Mouse (Mus musculus): ENCODE data around the gene Trcg1. TPM values are rescaled to one million over a fixed set of nuclear protein-coding genes. Genes with fewer than 3 reads are reported as not detected.

Gene Trcg1
- total and polyA plus RNA-seq, 3 experiments, result not detected

GRCm38 (mm10) chr9:57262795-57263684 lies 26.7 kb downstream of the Trcg1 start:
- Histone ChIP-seq H3K9ac (ENCODE audit: control insufficient read depth, low read depth, low read length, poor library complexity, severe bottlenecking) (peak overlapping the region; percentile 80), H3K27me3 (ENCODE audit: control insufficient read depth in 1 of 2, insufficient read depth in 2 of 2, low read length in 2 of 2) (no peaks in the 10 kb centered on the region), H3K9me3 (replicated peaks; ENCODE audit: insufficient read depth, low read length) (no peaks in the 10 kb centered on the region), H3K36me3 (ENCODE audit: control insufficient read depth in 1 of 2, insufficient read depth in 2 of 2, low read length in 2 of 2) (peaks cover 14 to 15% of the 10 kb centered on the region in 2 experiments), H3K4me3 (ENCODE audit: control insufficient read depth in 1 of 2, insufficient read depth in 1 of 2, low read depth in 2 of 2, low read length in 2 of 2) (peak overlapping the region; percentile 74 to 83), H3K4me1 (ENCODE audit: control insufficient read depth in 1 of 2, insufficient read depth in 2 of 2, low read length in 2 of 2) (peaks cover 4 to 26% of the 10 kb centered on the region in 2 experiments), H3K79me2 (ENCODE audit: control insufficient read depth, insufficient read depth, low read length, poor library complexity) (peaks cover 47% of the 10 kb centered on the region), H3K27ac (ENCODE audit: control insufficient read depth, low read depth, low read length) (peak overlapping the region; percentile 77)
- peak; percentile 60 for DNase-seq (ENCODE audit: low read depth, low spot score)
- TF ChIP-seq HCFC1 (IDR thresholded peaks at IDR 0.05; ENCODE audit: low read depth, low read length), result no peak
- no peak for TF ChIP-seq POLR2AphosphoS2 (IDR thresholded peaks at IDR 0.05; ENCODE audit: low read length)
- TF ChIP-seq NRF1 (IDR thresholded peaks at IDR 0.05; ENCODE audit: insufficient read depth, low read depth, low read length, poor library complexity, severe bottlenecking), result no peak; the same call in 1 of the 2 replicates
- TF ChIP-seq USF1 (IDR thresholded peaks at IDR 0.05; ENCODE audit: low read depth, low read length), result peak; percentile 81
- TF ChIP-seq BHLHE40 (IDR thresholded peaks at IDR 0.05; ENCODE audit: borderline replicate concordance, low read depth, low read length), result no peak
- TF ChIP-seq MAX (IDR thresholded peaks at IDR 0.05; ENCODE audit: low read length), result peak; percentile 44; the same call in 1 of the 2 replicates
- TF ChIP-seq MYB (IDR thresholded peaks at IDR 0.05; ENCODE audit: low read depth, low read length), result no peak
- TF ChIP-seq CTCF (IDR thresholded peaks at IDR 0.05 in 2 of 3, conservative IDR thresholded peaks at IDR 0.05 in 1 of 3; ENCODE audit: control insufficient read depth in 1 of 3, insufficient read depth in 1 of 3, low read depth in 2 of 3, low read length in 3 of 3, poor library complexity in 1 of 3, severe bottlenecking in 1 of 3), result no peak
- TF ChIP-seq UBTF (IDR thresholded peaks at IDR 0.05; ENCODE audit: borderline replicate concordance, insufficient read depth, low read depth, low read length), result no peak
- TF ChIP-seq CHD1 (IDR thresholded peaks at IDR 0.05; ENCODE audit: low read depth, low read length), result no peak
- no peak for TF ChIP-seq JUND (IDR thresholded peaks at IDR 0.05; ENCODE audit: low read depth, low read length)
- no peak for TF ChIP-seq MAZ (IDR thresholded peaks at IDR 0.05; ENCODE audit: low read depth, low read length)
- no peak for TF ChIP-seq MEF2A (IDR thresholded peaks at IDR 0.05; ENCODE audit: extremely low read depth, insufficient replicate concordance, low read depth, low read length, poor library complexity, severe bottlenecking)
- TF ChIP-seq E2F4 (IDR thresholded peaks at IDR 0.05; ENCODE audit: borderline replicate concordance, low read depth, low read length), result no peak
- TF ChIP-seq POLR2A (IDR thresholded peaks at IDR 0.05; ENCODE audit: control insufficient read depth in 1 of 2, insufficient read depth in 1 of 2, low read depth in 1 of 2, low read length in 2 of 2, poor library complexity in 1 of 2), result 0 out of 4 replicates have a peak, but pooled peaks of 1 of the 2 experiments have one; percentile 2
- TF ChIP-seq CHD2 (IDR thresholded peaks at IDR 0.05; ENCODE audit: low read length), result no peak
- TF ChIP-seq GATA1 (IDR thresholded peaks at IDR 0.05; ENCODE audit: low read depth, low read length), result no peak
- no peak for TF ChIP-seq USF2 (IDR thresholded peaks at IDR 0.05; ENCODE audit: borderline replicate concordance in 1 of 2, insufficient read depth in 1 of 2, low read depth in 1 of 2, low read length in 2 of 2)
- no peak for TF ChIP-seq EP300 (IDR thresholded peaks at IDR 0.05; ENCODE audit: low read depth in 1 of 2, low read length in 2 of 2)
- TF ChIP-seq ZKSCAN1 (IDR thresholded peaks at IDR 0.05; ENCODE audit: low read depth, low read length), result no peak
- TF ChIP-seq SIN3A (IDR thresholded peaks at IDR 0.05; ENCODE audit: low read length), result no peak; the same call in 1 of the 2 replicates
- TF ChIP-seq MXI1 (IDR thresholded peaks at IDR 0.05; ENCODE audit: low read depth, low read length), result peak; percentile 71; the same call in 1 of the 2 replicates
- peak; percentile 84 for TF ChIP-seq TBP (IDR thresholded peaks at IDR 0.05; ENCODE audit: low read depth, low read length)
- no peak for TF ChIP-seq TAL1 (IDR thresholded peaks at IDR 0.05; ENCODE audit: low read length)
- TF ChIP-seq MYC (IDR thresholded peaks at IDR 0.05; ENCODE audit: low read depth, low read length), result peak; percentile 64; the same call in 1 of the 2 replicates
- 0 out of 2 replicates have a peak, but pooled peaks have one; percentile 8 for TF ChIP-seq RCOR1 (IDR thresholded peaks at IDR 0.05; ENCODE audit: low read depth, low read length)
- TF ChIP-seq ZC3H11A (IDR thresholded peaks at IDR 0.05; ENCODE audit: low read depth, low read length), result no peak
- TF ChIP-seq MAFK (IDR thresholded peaks at IDR 0.05; ENCODE audit: borderline replicate concordance, low read depth, low read length), result no peak
- 0 out of 2 replicates have a peak, but pooled peaks have one; percentile 7 for TF ChIP-seq ETS1 (IDR thresholded peaks at IDR 0.05; ENCODE audit: low read depth, low read length)
- no peak for TF ChIP-seq TCF12 (IDR thresholded peaks at IDR 0.05; ENCODE audit: low read depth, low read length)
- TF ChIP-seq GABPA (IDR thresholded peaks at IDR 0.05; ENCODE audit: low read depth, low read length), result no peak
- no peak for TF ChIP-seq KAT2A (conservative IDR thresholded peaks at IDR 0.05; ENCODE audit: low read depth, low read length)
- TF ChIP-seq SMC3 (IDR thresholded peaks at IDR 0.05; ENCODE audit: low read depth, low read length), result no peak
- no peak for TF ChIP-seq ZNF384 (IDR thresholded peaks at IDR 0.05; ENCODE audit: low read depth, low read length)
- no peak for TF ChIP-seq ELF1 (IDR thresholded peaks at IDR 0.05; ENCODE audit: low read depth, low read length)

Measured in MEL (cell line).